Mouse (Mus musculus) embryo, embryonic 10 days (tissue): ENCODE results near the gene Fam155a.
"Not testable (repeated sequence)": the region's sequence is repeated elsewhere in the genome, so short reads cannot be mapped to it uniquely, and the experiment has no call there.

Experiments used
- DNase-seq: peaks from one replicate; pipeline ENCODE4 v3.0.0-alpha.2; 2015; ENCODE audit warnings: low spot score

Gene Fam155a

DNA sequence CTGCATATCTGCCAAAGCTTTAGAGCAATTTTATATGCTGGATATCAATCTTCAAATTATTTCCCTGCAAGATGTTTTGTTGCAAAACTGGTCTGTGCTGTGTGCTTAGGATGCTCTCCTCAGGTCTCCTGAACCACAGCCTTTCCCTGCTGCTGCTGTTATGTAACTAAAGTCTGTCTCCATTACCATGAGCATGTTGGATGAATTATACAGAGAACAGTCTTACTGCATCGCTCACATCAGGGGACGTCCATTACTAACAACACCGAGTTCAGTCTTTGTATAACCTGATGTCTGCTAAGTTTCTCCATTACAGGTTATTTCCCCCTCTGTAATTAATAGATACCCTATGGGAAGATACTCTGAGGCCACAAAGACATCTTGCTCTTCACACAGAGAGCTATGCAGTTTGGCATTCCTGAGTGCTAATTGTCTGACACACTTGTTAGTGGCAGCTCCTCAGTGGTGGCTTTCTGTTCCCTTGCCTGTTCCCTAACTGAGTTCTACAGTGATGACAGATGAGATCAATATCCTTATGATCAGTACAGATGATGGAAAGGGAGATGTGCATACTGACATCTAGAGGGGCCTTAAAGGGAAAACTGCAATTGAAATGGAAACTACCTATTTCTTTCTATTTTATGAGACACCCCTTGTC lies 372.2 kb downstream of the Fam155a start:
- DNase-seq: no peak

- no peak for DNase-seq
These were observed 372.9 kb downstream of the Fam155a start for GRCm38 (mm10) chr8:9398040-9398439.

GRCm38 (mm10) chr8:9394670-9395069 lies 376.3 kb downstream of the Fam155a start:
- DNase-seq: no peak

GRCm38 (mm10) chr8:9393246-9393645 lies 377.7 kb downstream of the Fam155a start:
- peak; percentile 51 for DNase-seq

GRCm38 (mm10) chr8:9390229-9390628 lies 380.7 kb downstream of the Fam155a start:
- not testable (repeated sequence) for DNase-seq

- no peak for DNase-seq
These were observed 401.8 kb downstream of the Fam155a start for GRCm38 (mm10) chr8:9369201-9369600.

- DNase-seq: no peak
These were observed 403.2 kb downstream of the Fam155a start for GRCm38 (mm10) chr8:9367721-9368120.

DNA sequence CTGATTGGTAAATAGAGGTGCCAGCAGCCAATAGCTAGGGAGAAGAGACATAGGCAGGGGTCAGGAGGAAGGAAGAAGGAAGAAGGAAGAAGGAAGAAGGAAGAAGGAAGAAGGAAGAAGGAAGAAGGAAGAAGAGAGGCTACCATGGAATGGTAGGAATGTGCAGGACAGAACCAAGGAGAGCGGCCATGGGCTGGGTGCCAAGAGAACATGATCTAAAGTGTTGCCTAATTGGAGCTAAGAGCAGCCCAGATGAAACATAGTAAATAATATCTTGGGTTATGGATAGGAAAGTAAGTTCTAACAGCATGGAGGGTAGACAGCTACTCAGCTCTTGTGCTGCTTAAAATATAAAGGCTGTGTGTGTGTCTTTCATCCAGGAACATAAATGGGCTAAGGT lies 405.6 kb downstream of the Fam155a start:
- DNase-seq: no peak

- peak; percentile 79 for DNase-seq
These were observed 422.3 kb downstream of the Fam155a start for GRCm38 (mm10) chr8:9348523-9349135.

DNA sequence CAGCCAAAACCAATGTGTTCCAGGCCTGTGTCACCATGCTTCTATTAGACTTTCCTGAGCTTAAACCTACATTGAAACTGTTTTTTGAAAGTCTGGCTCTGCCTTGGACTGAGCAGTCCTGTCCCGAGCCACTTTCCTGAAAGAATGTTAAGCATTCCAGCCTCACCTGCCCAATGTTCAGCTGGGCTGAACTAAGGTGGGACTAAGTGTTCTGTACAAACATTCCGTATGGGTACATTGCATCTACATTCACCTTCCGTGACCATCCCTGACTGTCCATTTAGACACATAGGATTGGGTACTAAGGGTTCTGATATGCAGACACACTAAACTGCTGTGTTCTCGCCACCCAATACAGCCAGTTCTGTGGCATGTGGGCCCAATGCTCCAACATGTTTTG lies 423.8 kb downstream of the Fam155a start:
- no peak for DNase-seq

DNA sequence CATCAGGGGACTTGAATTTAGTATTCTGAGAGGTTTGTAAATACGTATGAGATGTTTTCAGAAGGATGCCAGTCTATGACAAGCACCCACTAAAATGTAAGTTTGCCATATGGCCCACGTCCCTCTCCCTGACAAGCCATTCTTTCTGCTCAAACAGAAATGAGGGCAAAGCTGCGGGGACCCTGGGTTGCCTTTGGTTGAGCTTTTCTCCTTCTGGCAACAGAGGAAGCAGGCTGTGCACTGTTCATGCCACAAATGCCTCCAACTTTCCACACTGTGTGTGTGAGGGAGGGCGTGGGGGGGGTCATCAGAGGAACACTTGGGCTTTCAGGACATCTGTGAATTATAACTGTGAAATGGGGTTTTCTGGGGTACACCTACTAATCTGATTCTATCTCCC lies 426.8 kb downstream of the Fam155a start:
- no peak for DNase-seq

DNA sequence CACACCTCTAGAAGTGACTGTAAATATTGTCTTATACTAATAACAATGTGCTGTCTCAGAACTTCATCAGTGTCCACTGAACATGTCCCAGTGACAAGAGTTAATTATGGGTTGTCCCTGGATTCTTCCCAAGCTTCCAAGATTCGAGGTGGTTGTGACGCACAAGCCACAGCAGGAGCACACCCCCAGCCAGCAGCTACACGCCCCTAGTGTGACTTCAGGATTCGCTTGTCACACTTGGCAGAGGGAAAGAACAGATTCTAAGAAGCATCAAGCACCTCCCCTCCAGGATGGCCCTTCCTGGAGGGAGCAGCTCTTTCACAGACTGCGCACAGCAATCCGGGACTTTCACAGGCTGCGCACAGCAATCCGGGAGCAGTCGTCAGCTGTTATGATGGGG lies 428.0 kb downstream of the Fam155a start:
- DNase-seq: no peak

GRCm38 (mm10) chr8:9342593-9342992 lies 428.4 kb downstream of the Fam155a start:
- no peak for DNase-seq

GRCm38 (mm10) chr8:9337905-9338304 lies 433.1 kb downstream of the Fam155a start:
- no peak for DNase-seq

DNA sequence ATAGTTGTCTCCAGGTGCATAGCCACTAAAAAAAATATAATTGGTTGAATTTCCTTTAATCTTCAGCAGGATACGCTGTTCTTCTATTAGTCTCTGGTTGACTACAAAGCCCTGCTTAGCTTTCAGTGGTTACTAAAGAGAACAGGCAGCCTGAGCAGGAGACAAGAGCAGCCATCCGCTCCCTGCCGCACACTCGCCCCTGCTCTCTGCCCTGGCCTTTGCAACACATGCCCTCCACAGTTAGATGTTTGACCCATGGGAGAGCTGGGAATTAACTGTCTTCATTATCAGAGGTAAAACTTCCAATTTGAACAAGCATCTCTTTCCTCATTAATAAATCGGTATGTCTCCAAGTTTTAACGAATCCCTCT lies 435.0 kb downstream of the Fam155a start:
- peak; percentile 19 for DNase-seq

GRCm38 (mm10) chr8:9335285-9335932 lies 435.6 kb downstream of the Fam155a start:
- no peak for DNase-seq

DNA sequence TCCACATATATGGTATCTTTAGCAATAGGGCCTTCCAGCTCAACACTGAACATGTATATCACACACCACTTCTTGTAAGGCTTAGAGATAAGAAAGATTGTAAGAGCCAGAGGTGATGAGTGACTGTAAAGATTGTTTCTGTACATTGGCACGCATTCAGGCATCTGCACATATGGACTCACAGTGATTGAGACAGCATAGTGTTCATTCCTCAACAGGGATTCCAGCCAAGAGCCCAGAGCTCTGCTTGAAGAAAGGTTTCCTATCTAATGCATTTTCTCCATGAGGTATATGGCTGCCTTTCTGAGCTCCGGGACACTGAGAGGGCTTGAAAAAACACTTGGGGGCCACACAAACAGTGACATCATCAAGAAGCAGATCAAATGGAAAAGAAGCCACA lies 438.2 kb downstream of the Fam155a start:
- no peak for DNase-seq

GRCm38 (mm10) chr8:9309456-9309855 lies 461.5 kb downstream of the Fam155a start:
- DNase-seq: peak; percentile 86

- DNase-seq: no peak
These were observed 467.3 kb downstream of the Fam155a start for GRCm38 (mm10) chr8:9303526-9304135.

- no peak for DNase-seq
These were observed 475.9 kb downstream of the Fam155a start for GRCm38 (mm10) chr8:9295046-9295445.

DNA sequence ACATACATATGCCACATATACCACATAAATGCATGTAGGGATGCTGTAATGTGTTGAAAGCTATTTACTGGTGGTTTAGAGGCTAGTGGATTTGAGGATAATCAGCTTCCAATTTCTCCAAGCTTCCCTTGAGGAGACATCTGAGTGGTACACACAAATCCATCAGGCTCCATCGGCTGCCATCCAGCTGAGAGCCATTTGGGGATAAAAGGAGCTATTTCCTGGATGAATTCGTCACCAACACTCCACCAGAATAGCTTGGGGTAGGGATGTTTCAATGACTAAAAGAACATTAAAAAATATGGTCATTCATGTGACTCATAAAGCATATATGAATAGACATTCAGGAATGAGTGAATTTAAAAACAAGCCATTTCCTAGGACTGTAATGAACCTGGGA lies 478.4 kb downstream of the Fam155a start:
- DNase-seq: no peak

- DNase-seq: peak; percentile 45
These were observed 482.8 kb downstream of the Fam155a start for GRCm38 (mm10) chr8:9288015-9288729.
